Mouse (Mus musculus) spleen, adult 2 months (tissue): ENCODE data around the gene Capn10.

Experiments
- CTCF ChIP-seq: fragments of 200-500 bp; IDR thresholded peaks from 2 replicates; pipeline ENCODE4 v1.5.1; 2011; ENCODE audit warnings: mild to moderate bottlenecking, inconsistent platforms; ENCODE audit not compliant: insufficient read depth, insufficient read length, insufficient replicate concordance; ENCODE audit errors: extremely low read depth
- POLR2A ChIP-seq: fragments of 200-500 bp; IDR thresholded peaks from 2 replicates; pipeline ENCODE4 v1.6.1; 2011; ENCODE audit warnings: low read depth, low read length, inconsistent platforms

DNA sequence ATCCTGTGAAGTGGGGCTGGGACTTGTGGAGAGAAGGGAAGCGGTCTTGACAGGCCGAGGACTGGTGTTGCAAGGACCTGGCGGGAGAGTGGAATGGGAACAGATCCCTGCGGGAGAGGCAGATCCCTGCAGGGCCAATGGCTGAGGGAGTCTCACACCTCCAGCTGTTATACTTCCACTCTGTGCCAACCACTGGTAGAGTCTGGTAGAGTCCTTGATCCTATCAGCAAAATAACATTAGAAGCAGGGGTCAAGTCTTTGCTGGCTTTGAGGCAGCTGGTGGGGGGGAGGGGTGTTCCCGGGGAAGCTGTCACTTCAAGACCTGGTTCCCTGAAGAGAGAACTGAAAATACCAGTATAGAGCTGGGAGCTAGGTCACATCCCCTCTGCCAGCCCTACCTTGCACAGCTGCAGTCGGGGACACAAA, 42.0 kb downstream of the Capn10 start:
- TF ChIP-seq POLR2A (no peak), CTCF (no peak)
